Mouse (Mus musculus) cortical plate, adult 2 months (tissue): Measurements from ENCODE around the gene E130208F15Rik.
A peak's percentile ranks its signal among the peaks of the same experiment; 100 is the strongest.

Experiments used
- CTCF ChIP-seq: fragments of 200-500 bp; IDR thresholded peaks from 2 replicates; pipeline ENCODE4 v1.5.1; 2011; ENCODE audit warnings: mild to moderate bottlenecking, control low read depth, low read length; ENCODE audit not compliant: insufficient read depth; ENCODE audit errors: extremely low read depth
- POLR2A ChIP-seq: fragments of 200-500 bp; IDR thresholded peaks from 2 replicates; pipeline ENCODE4 v1.6.1; 2011; ENCODE audit warnings: mild to moderate bottlenecking, low read length, control low read depth; ENCODE audit not compliant: insufficient read depth; ENCODE audit errors: extremely low read depth

DNA sequence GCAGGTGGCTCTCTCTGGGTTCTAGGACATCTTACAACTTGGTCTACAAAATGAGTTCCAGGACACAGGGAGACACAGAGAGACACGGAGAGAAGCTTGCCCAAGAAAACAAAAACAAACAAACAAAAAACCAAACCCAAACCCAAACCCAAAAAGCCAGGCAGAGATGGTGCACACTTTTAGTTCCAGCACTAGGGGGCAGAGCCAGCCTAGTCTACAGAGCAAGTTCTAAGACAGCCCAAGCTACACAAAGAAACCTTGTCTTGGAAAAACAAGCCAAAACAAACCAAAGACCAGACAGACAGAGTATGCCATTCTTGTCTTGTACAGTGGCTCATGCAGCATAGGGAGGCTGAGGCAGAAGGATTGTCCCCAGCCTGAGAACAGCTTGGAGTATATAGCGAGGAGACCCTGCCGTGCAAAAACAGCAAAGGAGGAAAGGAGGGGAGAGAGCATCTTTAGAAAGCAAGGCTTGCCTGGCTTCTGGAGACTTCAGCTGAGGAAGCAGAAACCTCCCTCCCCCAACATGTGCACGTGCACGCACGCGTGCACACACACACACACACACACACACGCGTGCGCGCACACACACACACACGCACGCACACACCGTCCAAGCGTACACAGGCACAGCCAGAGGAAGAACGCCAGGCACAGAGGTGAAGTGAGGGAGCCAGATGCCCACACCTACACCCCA lies 15.3 kb upstream of the E130208F15Rik start:
- TF ChIP-seq CTCF: peak; percentile 49
- TF ChIP-seq POLR2A: peak; percentile 13; the same call in 1 of the 2 replicates
